Mouse (Mus musculus) v-Abl transformed pro-B cells (cell line): ENCODE measurements around the gene Cd55.
"Not testable (repeated sequence)": the region's sequence is repeated elsewhere in the genome, so short reads cannot be mapped to it uniquely, and the experiment has no call there.

ENCODE experiments used
- in situ Hi-C, 2 experiments: fragments of 400-800 bp; cut with MboI; formaldehyde crosslinking; loops; one replicate each; pipeline ENCODE4 v1.15.1; 2025; ENCODE audit not compliant: unreplicated experiment in 2 of 2

Cd55 gene

GRCm38 (mm10) chr1:130462084-130462861 lies at the start of gene Cd55:
Gene Cd55, minus strand, starts transcription at chr1:130462744.
- in situ Hi-C loops, result no loop called here

GRCm38 (mm10) chr1:130511823-130512370 lies 49.4 kb upstream of the Cd55 start:
- in situ Hi-C loops, result no loop called here

GRCm38 (mm10) chr1:130508957-130509350 lies 46.4 kb upstream of the Cd55 start:
- in situ Hi-C loops, result no loop called here

GRCm38 (mm10) chr1:130508030-130508956 lies 45.7 kb upstream of the Cd55 start:
- in situ Hi-C loops, result no loop called here

- in situ Hi-C loops, result no loop called here
Measured at GRCm38 (mm10) chr1:130507408-130507807, 44.9 kb upstream of the Cd55 start.

GRCm38 (mm10) chr1:130499962-130500361 lies 37.4 kb upstream of the Cd55 start:
- in situ Hi-C loops, result no loop called here

GRCm38 (mm10) chr1:130498331-130498730 lies 35.8 kb upstream of the Cd55 start:
- in situ Hi-C loops, result no loop called here

GRCm38 (mm10) chr1:130486816-130487545 lies 24.4 kb upstream of the Cd55 start:
- in situ Hi-C loops, result no loop called here

- in situ Hi-C loops, result no loop called here
Measured at GRCm38 (mm10) chr1:130485828-130486620, 23.5 kb upstream of the Cd55 start.

GRCm38 (mm10) chr1:130485376-130485775 lies 22.8 kb upstream of the Cd55 start:
- in situ Hi-C loops, result no loop called here

GRCm38 (mm10) chr1:130474936-130475335 lies 12.4 kb upstream of the Cd55 start:
- in situ Hi-C loops, result no loop called here

- in situ Hi-C loops, result no loop called here
Measured at GRCm38 (mm10) chr1:130474226-130474625, 11.7 kb upstream of the Cd55 start.

- in situ Hi-C loops, result no loop called here
Measured at GRCm38 (mm10) chr1:130470074-130470473, 7.5 kb upstream of the Cd55 start.

- in situ Hi-C loops, result no loop called here
Measured at GRCm38 (mm10) chr1:130467453-130467852, 4.9 kb upstream of the Cd55 start.

GRCm38 (mm10) chr1:130464173-130464572 lies 1.6 kb upstream of the Cd55 start:
- in situ Hi-C loops, result no loop called here

GRCm38 (mm10) chr1:130462867-130463266 lies 323 bp upstream of the Cd55 start:
- in situ Hi-C loops, result no loop called here

GRCm38 (mm10) chr1:130455111-130455510 lies 7.4 kb downstream of the Cd55 start:
- in situ Hi-C loops, result no loop called here

GRCm38 (mm10) chr1:130442930-130443329 lies 19.6 kb downstream of the Cd55 start:
- in situ Hi-C loops, result not testable (repeated sequence)

- in situ Hi-C loops, result no loop called here
Measured at GRCm38 (mm10) chr1:130430920-130431319, 31.6 kb downstream of the Cd55 start.

- in situ Hi-C loops, result not testable (repeated sequence)
Measured at GRCm38 (mm10) chr1:130428667-130429066, 33.9 kb downstream of the Cd55 start.
